Mouse (Mus musculus) small intestine, adult 2 months (tissue): ENCODE measurements at regions not wholly inside any gene's neighbourhood (a gene's known extent, or its start where the extent isn't known, plus 50 kb on each side); places are given as distances from the start of the nearest gene placed in this dataset.
A peak's percentile ranks its signal among the peaks of the same experiment; 100 is the strongest.

Source experiments
- H3K27ac ChIP-seq: fragments of 200-500 bp; 2 replicates; pipeline ENCODE4 v1.5.1; 2012; ENCODE audit warnings: low read depth, low read length, control low read depth, inconsistent platforms; ENCODE audit not compliant: insufficient read depth
- H3K27me3 ChIP-seq: fragments of 200-500 bp; 2 replicates; pipeline ENCODE4 v1.6.1; 2012; ENCODE audit warnings: mild to moderate bottlenecking, moderate library complexity, low read length, inconsistent platforms; ENCODE audit not compliant: control insufficient read depth, insufficient read depth
- H3K36me3 ChIP-seq: fragments of 200-500 bp; 2 replicates; pipeline ENCODE4 v1.6.1; 2012; ENCODE audit warnings: mild to moderate bottlenecking, low read length, control low read depth, inconsistent platforms; ENCODE audit not compliant: control insufficient read depth, insufficient read depth
- H3K4me1 ChIP-seq: fragments of 200-500 bp; 2 replicates; pipeline ENCODE4 v1.6.1; 2012; ENCODE audit warnings: low read length, inconsistent platforms, mixed read lengths; ENCODE audit not compliant: control insufficient read depth, insufficient read depth, insufficient read length
- H3K4me3 ChIP-seq: fragments of 200-500 bp; 2 replicates; pipeline ENCODE4 v1.5.1; 2012; ENCODE audit warnings: low read depth, mild to moderate bottlenecking, control low read depth, inconsistent platforms, low read length, moderate library complexity
- CTCF ChIP-seq: fragments of 200-500 bp; IDR thresholded peaks from 2 replicates; pipeline ENCODE4 v1.5.1; 2012; ENCODE audit warnings: low read depth, mild to moderate bottlenecking, control low read depth, inconsistent platforms, low read length, moderate library complexity, mixed read lengths; ENCODE audit not compliant: insufficient replicate concordance, insufficient read length; ENCODE audit errors: extremely low read depth
- POLR2A ChIP-seq: fragments of 200-500 bp; IDR thresholded peaks from 2 replicates; pipeline ENCODE4 v1.6.1; 2012; ENCODE audit warnings: low read depth, mild to moderate bottlenecking, control low read depth, inconsistent platforms, low read length, moderate library complexity
- WGBS: fragments of 180-500 bp; shearing (Covaris S2); methylation state at CpG from one replicate; pipeline ENCODE4 v1.1.7; 2018; 5-methylcytosine and 5-hydroxymethylcytosine counted together

- Histone ChIP-seq H3K4me3 (no peak overlapping the region), H3K36me3 (no peaks in the 10 kb centered on the region), H3K27me3 (no peaks in the 10 kb centered on the region), H3K27ac (no peak overlapping the region), H3K4me1 (peaks cover 16% of the 10 kb centered on the region)
- TF ChIP-seq CTCF (no peak), POLR2A (no peak)
Observed at GRCm38 (mm10) chr13:97616919-97617318, 143.5 kb downstream of the Gm10260 start.

- TF ChIP-seq POLR2A (no peak), CTCF (peak; percentile 55; the same call in 1 of the 2 replicates)
- 64% methylated on average over 11 of the region's 11 CpGs for WGBS
- Histone ChIP-seq H3K27ac (no peak overlapping the region), H3K4me1 (0 out of 2 replicates have a peak, but pooled peaks cover 2% of the 10 kb centered on the region), H3K36me3 (no peaks in the 10 kb centered on the region), H3K27me3 (no peaks in the 10 kb centered on the region), H3K4me3 (no peak overlapping the region)
Observed at GRCm38 (mm10) chr13:97607221-97607723, 153.2 kb downstream of the Gm10260 start.

DNA sequence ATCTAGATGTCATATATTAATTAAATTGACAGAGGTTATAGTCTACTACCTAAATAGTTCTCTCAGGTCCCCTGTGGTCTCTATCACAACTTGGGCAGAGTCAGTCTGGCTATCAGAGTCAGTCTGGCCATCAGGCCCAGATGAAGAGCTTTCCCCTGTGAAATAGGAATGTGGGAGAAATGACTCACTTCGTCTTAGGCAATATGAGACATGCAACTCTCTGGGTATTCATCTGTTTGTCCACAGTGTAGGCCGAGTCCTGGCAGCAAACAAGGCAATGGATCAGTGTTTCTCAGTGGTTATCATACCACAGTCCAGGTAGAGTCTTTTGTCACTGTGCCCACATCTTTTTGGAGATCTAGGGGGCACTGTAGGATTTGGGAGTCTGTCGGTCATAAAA, 156.0 kb downstream of the Gm10260 start:
- H3K4me1 ChIP-seq = 0 out of 2 replicates have a peak, but pooled peaks cover 2% of the 10 kb centered on the region
- no peaks in the 10 kb centered on the region for H3K36me3 ChIP-seq
- TF ChIP-seq POLR2A = no peak
- no peak overlapping the region for H3K4me3 ChIP-seq
- no peak overlapping the region for H3K27ac ChIP-seq
- WGBS = 78% methylated on average over 3 of the region's 3 CpGs
- no peaks in the 10 kb centered on the region for H3K27me3 ChIP-seq

DNA sequence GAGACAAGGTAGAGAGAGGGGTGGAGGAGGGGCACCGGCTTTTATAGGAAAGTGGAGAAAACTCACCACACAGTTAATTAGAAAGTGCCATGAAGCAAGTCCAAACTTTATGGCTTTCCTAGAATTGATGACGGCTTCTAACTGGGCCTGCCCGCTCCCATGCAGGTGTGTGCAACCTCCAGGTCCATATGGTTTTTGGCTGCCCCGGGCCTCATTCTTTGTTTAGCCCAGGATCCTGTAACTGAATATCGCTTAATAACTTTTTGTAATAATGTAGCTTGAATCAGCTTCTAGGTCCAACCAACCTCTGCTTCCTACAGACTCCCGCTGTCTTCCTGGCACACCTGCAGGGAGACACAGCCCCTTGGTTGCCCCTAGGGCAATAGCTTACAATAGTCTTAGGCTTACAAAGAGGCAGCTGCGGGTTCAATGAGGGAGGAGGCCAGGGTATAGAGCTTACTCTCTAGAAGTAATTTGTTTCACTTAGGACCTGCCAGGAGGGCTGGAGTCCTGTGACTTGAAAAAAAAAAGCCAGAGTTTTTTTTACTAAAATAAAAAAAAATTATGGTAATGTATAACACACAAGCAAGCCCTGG, 159.2 kb downstream of the Gm10260 start:
- H3K27ac ChIP-seq = no peak overlapping the region
- peaks cover 7% of the 10 kb centered on the region; the same call in 1 of the 2 replicates for H3K4me1 ChIP-seq
- WGBS = 96% methylated on average over 7 of the region's 7 CpGs
- no peaks in the 10 kb centered on the region for H3K27me3 ChIP-seq
- TF ChIP-seq POLR2A (no peak), CTCF (no peak)
- no peaks in the 10 kb centered on the region for H3K36me3 ChIP-seq
- no peak overlapping the region for H3K4me3 ChIP-seq

DNA sequence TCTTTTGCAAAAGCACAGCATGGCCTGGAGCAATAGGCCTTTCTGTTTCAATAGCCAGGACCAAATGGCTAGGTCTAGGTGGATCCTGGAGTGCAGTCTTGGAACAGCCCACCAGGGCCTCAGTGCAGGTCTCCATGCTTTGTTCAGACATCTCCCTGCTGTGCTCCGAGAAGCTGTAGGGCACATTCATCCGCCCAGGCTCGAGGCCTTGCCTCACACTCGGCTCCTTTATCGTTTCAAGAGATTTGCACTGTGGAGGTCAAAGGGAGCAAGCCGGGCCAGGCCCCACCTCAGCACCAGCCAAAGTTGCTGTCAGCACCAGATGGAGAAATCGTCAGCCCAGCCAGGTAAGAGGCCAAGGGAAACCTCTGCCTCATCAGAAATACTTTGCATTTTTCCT, 160.3 kb downstream of the Gm10260 start:
- whole genome bisulfite sequencing = 93% methylated on average over 7 of the region's 7 CpGs
- Histone ChIP-seq H3K36me3 (no peaks in the 10 kb centered on the region), H3K27me3 (no peaks in the 10 kb centered on the region), H3K4me3 (no peak overlapping the region), H3K27ac (no peak overlapping the region), H3K4me1 (peaks cover 7% of the 10 kb centered on the region; the same call in 1 of the 2 replicates)
- TF ChIP-seq CTCF = no peak
- TF ChIP-seq POLR2A = no peak

- H3K36me3 ChIP-seq = no peaks in the 10 kb centered on the region
- no peaks in the 10 kb centered on the region for H3K27me3 ChIP-seq
- no peak overlapping the region for H3K27ac ChIP-seq
- no peak for TF ChIP-seq POLR2A
- no peak for TF ChIP-seq CTCF
- peaks cover 7% of the 10 kb centered on the region; the same call in 1 of the 2 replicates for H3K4me1 ChIP-seq
- H3K4me3 ChIP-seq = no peak overlapping the region
- 51% methylated on average over 15 of the region's 15 CpGs for WGBS
Observed at GRCm38 (mm10) chr13:97598507-97599431, 161.7 kb downstream of the Gm10260 start.

GRCm38 (mm10) chr13:97594851-97595250, 165.6 kb downstream of the Gm10260 start:
- peaks cover 7% of the 10 kb centered on the region; the same call in 1 of the 2 replicates for H3K4me1 ChIP-seq
- H3K4me3 ChIP-seq = no peak overlapping the region
- H3K36me3 ChIP-seq = no peaks in the 10 kb centered on the region
- no peak for TF ChIP-seq POLR2A
- TF ChIP-seq CTCF = no peak
- no peak overlapping the region for H3K27ac ChIP-seq
- H3K27me3 ChIP-seq = no peaks in the 10 kb centered on the region
- WGBS = 95% methylated on average over 4 of the region's 4 CpGs
